Mouse (Mus musculus) retina, adult 2 months (tissue): ENCODE data around the gene Taar7e.
"Not testable (repeated sequence)": the region's sequence is repeated elsewhere in the genome, so short reads cannot be mapped to it uniquely, and the experiment has no call there.

ENCODE experiments used
- DNase-seq: peaks from one replicate; pipeline ENCODE4 v3.0.0-alpha.2; 2012; ENCODE audit warnings: low read depth, low spot score

Taar7e gene

GRCm38 (mm10) chr10:24037314-24037713 lies at the start of gene Taar7e:
Gene Taar7e, plus strand, starts transcription at chr10:24037614.
- no peak for DNase-seq

- no peak for DNase-seq
Observed at GRCm38 (mm10) chr10:23993381-23993780, 44.0 kb upstream of the Taar7e start, which contains the start of gene Taar7a. Gene Taar7a, minus strand, starts transcription at chr10:23993481.

GRCm38 (mm10) chr10:23999639-24000038 lies 37.8 kb upstream of the Taar7e start, which contains the start of gene Taar7b:
Gene Taar7b, plus strand, starts transcription at chr10:23999939.
- no peak for DNase-seq

- no peak for DNase-seq
Observed at GRCm38 (mm10) chr10:24006442-24006841, 31.0 kb upstream of the Taar7e start.

GRCm38 (mm10) chr10:24007034-24007433 lies 30.4 kb upstream of the Taar7e start:
- DNase-seq = no peak

GRCm38 (mm10) chr10:24008143-24008542 lies 29.3 kb upstream of the Taar7e start:
- no peak for DNase-seq

- DNase-seq = no peak
Observed at GRCm38 (mm10) chr10:24026922-24027321, 10.5 kb upstream of the Taar7e start, which contains the start of gene Taar7d. Gene Taar7d, plus strand, starts transcription at chr10:24027222.

- DNase-seq = no peak
Observed at GRCm38 (mm10) chr10:24031347-24031746, 6.1 kb upstream of the Taar7e start.

GRCm38 (mm10) chr10:24040120-24040869 lies 2.9 kb downstream of the Taar7e start:
- no peak for DNase-seq

- DNase-seq = no peak
Observed at GRCm38 (mm10) chr10:24049210-24049609, 11.8 kb downstream of the Taar7e start, which contains the start of gene Taar7f. Gene Taar7f, plus strand, starts transcription at chr10:24049510.

- DNase-seq = no peak
Observed at GRCm38 (mm10) chr10:24052039-24052438, 14.6 kb downstream of the Taar7e start.

GRCm38 (mm10) chr10:24058986-24059385 lies 21.6 kb downstream of the Taar7e start:
- no peak for DNase-seq

- not testable (repeated sequence) for DNase-seq
Observed at GRCm38 (mm10) chr10:24074751-24075150, 37.3 kb downstream of the Taar7e start.

GRCm38 (mm10) chr10:24076200-24076599 lies 38.8 kb downstream of the Taar7e start, which contains the start of gene Taar8a:
Gene Taar8a, plus strand, starts transcription at chr10:24076500.
- not testable (repeated sequence) for DNase-seq

GRCm38 (mm10) chr10:24080166-24080565 lies 42.8 kb downstream of the Taar7e start:
- DNase-seq = peak; percentile 6

GRCm38 (mm10) chr10:24085936-24086335 lies 48.5 kb downstream of the Taar7e start:
- DNase-seq = no peak

- no peak for DNase-seq
Observed at GRCm38 (mm10) chr10:24086555-24086954, 49.1 kb downstream of the Taar7e start.

- no peak for DNase-seq
Observed at GRCm38 (mm10) chr10:24087168-24087567, 49.8 kb downstream of the Taar7e start.
